Mouse (Mus musculus): Measurements from ENCODE around the gene Epha1. TPM values are rescaled to one million over a fixed set of nuclear protein-coding genes. Genes with fewer than 3 reads are reported as not detected.

The Epha1 gene
- polyA plus RNA-seq (2012; rRNA removed) = 20.6 and 21.2 TPM in 2 replicates

DNA sequence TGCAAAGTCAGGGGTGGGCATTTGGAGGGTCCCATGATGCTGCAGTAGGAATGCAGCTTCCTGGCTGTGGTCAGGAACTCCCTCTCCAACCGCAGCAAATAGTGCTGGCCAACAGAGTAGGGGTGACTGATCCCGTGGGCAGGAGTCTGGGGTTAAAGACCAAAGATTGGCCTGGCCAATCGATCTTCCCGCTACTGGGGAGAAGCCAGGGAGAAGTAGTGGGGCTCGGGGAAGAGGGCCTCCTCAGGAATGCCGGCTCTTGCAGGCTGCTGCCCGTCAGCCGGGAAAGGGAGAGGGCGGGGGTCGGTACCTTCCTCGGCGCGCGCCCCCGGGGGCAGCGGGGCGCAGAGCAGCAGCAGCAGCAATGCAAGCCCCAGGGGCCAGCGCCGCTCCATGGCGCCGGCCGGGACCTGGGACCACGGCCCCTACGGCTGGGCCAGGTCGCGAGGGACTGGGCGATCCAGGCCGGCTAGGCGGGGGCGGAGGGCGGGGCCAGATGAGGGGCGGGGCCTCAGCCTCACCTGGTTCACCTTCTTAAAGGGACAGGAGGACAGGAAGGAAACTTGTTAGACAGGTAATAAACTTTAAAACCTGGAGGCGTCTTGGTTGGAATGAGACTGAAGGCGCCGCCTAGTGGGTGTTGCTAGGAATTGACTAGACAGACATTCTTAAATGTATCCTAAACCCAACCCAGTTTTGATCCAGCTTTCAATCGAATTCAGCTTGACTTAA lies at the start of gene Epha1:
TSS of gene Epha1 (minus strand) at position 453 of the 732 bp plus-strand sequence.
- DNase-seq (ENCODE audit: low read depth) = peak; percentile 55

DNA sequence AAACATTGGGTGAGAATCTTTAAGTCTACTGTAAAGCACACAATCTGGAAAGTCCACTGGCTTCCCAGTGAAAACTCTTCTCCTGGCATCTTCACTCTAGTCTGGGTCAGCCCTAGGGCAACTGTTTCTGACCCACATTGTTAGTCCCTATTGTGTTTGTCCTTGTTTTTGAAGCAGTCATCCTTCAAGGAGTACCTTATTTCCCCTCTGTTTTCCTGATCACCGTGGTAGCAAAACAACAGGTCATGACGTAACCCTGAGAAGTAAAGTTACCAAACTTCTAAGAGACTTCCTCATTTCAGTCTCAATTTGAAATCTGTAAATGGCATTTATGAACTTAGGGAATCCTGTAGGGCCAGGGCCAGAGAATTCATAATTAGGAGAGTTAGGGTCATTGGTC lies 48.4 kb upstream of the Epha1 start:
- no peak for DNase-seq (ENCODE audit: low read depth)

DNA sequence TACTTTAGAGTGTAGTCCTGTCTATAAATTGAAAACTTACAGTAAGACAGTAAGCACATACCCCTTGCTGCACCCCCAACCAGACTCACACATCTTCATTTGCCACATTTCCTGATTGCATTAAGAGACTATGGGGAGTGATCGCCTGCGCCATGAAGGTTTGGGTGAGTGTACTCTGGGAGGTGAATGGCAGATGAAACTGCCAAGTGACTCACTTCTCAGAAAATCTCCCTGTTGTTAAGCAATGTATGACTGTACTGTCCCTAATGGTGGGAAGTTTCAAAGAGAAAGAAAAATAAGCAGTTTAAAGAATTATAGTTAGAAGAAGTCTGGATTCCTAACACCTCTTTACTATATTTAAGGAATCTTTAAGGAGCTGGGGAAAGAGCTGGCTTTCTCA lies 46.4 kb upstream of the Epha1 start:
- no peak for DNase-seq (ENCODE audit: low read depth)

DNA sequence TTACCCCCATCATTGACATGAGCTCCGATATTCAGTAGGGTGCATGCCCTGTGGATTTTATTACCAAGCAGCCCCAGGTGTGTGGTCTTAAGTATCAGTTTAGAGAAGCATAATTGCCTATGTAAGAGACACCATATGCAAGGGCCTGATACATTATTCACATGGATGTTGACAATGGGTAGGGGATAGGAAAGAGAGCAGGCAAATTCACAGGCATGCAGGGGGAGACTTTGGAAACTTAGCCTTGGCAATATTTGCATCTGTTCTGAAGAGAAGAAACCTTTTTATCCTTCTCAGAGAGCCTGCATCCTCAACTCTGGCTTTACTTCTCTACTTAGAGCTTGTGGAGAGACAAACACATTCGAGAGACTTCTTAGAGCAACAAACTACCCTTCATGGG lies 32.1 kb upstream of the Epha1 start, which contains the start of gene Tas2r135:
TSS of gene Tas2r135 (plus strand) at position 301 of the 400 bp plus-strand sequence.
- DNase-seq (ENCODE audit: low read depth) = no peak

DNA sequence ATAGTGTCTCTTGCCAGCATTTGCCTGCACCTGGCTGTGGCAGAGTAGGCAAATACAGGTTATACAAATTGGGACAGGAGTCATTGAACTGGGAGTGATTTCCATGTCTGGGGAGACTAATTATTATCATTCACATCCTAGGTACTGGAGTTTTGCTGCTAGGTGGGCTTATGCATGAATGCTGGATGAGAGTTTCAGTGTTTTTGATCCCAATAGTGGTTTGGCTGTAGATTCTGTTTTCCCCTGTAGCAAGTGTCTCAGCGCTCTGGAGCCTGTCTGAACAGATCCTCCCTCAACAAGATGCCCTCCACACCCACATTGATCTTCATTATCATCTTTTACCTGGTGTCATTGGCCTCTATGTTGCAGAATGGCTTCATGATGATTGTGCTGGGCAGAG lies 26.9 kb upstream of the Epha1 start, which contains the start of gene Tas2r143:
TSS of gene Tas2r143 (plus strand) at position 301 of the 400 bp plus-strand sequence.
- no peak for DNase-seq (ENCODE audit: low read depth)

DNA sequence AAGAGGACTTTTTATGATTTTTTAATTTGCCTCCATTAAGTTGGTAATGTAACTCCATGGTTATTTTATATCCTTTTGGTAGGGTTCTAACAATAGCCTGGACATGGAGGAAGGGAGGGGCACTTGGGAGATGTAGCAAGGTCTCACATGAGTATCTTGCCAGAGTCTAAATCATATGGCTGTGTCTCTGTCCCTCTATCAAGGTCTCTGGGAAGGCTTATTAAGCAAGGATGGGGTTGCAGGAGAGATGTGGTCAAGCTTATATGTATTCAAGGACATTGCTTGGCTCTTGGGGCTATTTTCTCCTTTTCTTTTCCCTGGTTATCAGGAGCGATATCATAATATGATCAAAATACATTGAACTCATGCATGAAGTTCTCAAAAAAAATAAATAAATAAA lies 25.9 kb upstream of the Epha1 start:
- no peak for DNase-seq (ENCODE audit: low read depth)

DNA sequence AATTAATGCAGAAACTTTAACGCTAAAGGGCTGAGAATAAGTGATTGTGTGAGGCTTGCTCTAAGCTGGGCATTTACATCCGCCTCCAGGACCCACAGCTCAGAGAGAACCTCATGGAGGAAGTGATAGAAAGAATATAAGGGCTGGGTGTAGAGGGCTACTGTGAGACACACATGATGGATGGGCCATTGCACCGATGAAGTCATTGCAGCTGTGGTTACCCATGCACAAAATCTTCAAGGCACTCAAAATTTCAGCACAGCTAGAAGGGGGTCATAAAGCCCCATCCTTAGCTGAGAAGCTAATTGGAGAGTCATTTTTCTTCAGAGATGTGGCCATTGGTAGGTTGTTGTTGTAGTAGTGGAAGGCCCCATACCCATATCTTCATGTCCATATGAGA lies 25.2 kb upstream of the Epha1 start:
- DNase-seq (ENCODE audit: low read depth) = no peak

DNA sequence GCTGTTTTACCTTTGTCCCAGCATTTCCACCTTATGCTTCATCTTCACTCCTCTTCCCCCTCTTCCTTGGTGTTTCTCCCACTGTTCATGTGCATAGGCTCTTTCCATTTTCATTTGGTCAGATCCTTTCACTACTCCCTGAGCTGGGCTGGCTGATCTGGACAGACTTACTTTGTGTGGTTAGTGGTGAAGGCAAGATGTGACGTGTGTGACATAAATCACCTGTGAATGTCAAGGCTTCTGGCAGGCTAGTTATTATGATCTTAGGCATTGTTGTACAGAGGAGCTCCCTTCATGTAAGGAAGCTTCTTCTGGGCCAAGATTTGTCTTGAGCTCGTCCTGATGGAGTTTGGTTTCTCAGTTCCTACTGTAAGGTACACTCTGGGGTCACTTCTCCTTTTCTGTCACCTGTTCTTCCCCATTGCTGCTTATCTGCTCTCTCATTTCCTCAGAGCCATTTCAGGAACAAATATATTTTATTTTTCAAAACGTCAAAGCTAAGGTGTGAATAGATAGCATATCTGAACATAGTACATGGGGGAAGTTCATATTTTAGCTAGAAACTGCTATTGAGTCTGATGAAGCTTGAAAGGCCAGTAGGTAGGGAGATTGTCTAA lies 24.1 kb upstream of the Epha1 start:
- no peak for DNase-seq (ENCODE audit: low read depth)

DNA sequence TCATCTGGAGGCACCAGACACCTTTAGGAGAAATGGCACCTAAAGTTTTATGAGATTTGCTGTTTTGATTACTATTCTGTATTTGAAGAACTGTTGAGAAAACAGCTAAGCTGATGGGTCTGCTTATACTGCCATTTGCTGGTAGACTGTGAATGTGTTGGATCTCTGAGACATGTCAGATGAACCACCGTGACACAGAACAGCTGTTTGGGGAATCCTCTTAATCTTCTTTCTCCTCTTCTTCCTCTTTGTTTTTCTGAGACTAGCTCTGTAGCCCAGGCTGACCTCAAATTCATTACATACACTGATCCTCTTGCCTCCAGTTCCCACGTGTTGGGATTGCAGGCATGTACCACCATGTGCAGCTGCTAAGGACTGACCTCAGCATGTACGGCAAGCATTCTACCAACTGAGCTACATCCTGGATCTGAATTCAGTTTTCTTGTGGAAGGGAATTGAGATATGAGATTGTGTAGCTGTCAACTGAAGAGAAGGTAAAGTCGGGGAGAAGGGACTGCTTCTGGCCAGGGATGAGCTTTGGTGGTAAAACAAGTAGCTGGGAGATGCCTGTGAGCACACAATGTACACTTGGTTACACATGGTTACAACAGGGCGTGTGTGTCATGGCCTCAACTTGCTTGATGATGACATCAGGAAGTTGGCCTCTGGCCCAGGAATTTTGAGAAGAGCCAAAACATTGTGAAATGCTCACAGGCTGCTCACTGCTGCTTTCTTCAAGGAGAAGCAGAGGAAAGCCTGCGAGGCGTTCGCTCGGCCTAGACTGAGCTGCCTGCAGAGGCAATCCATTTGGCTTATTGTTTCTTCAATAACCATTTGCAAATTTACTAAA lies 23.1 kb upstream of the Epha1 start:
- peak; percentile 100 for DNase-seq (ENCODE audit: low read depth)

DNA sequence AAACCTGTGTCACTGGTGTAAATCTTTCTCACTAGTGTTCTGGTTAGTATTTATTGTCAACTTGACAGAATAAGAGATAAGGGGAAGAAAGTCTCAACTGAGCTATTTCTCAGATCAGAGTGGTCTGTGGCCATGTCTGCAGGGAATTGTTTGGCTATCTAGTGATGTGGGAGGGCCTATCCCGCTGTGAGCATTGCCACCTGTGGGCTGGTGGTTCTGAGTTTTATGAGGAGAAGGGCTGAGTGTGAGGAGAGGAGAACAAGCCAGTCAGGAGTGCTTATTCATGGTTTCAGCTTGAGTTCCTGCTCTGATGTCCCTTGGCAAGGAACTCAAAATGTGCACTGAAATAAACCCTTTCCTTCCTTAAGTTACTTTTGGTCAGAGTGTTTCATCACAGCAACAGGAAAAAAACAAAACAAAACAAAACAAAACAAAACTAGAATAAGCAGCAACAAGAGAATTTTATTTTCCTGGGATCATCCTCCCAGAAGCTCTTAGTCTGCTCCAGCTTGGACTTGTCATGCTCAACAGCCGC lies 18.8 kb upstream of the Epha1 start:
- no peak for DNase-seq (ENCODE audit: low read depth)

DNA sequence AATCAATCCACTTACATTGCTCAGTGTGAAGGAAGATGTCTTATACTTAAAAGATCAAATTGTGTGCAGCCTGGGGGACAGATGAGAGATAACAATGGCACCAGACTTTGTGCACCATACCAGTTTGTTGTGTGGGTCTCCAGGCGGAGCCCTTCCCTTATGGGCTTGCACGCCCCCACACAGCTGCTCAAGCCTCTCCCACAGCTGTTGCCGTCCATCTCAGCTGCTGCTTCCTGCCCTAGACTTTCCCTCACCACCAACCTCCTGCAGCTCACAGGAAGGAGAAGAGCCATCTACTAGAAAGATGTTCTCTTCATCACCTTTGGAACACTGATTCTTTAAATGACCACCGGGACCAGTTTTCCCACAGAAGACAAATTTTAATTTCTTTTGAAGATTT lies 12.6 kb upstream of the Epha1 start:
- no peak for DNase-seq (ENCODE audit: low read depth)

DNA sequence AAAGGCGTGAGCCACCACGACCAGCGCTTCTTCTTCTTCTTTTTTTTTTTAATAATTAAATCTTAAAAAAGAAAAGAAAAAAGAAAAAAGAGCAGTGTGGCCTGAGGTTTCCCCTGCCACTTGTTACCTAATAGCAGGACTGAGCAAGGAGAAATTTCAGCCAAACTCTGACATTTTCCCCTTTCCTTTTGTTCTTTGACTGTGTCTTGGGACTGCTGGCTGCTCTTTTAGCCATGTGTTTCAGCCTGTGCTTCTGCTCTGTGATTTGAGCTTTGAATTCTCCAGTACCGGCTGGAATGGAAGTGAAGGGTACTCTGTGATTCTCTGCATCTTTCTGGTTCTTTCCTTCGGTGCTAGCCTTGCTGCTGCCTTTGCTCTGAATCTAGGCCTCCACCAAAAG lies 10.3 kb upstream of the Epha1 start:
- no peak for DNase-seq (ENCODE audit: low read depth)

DNA sequence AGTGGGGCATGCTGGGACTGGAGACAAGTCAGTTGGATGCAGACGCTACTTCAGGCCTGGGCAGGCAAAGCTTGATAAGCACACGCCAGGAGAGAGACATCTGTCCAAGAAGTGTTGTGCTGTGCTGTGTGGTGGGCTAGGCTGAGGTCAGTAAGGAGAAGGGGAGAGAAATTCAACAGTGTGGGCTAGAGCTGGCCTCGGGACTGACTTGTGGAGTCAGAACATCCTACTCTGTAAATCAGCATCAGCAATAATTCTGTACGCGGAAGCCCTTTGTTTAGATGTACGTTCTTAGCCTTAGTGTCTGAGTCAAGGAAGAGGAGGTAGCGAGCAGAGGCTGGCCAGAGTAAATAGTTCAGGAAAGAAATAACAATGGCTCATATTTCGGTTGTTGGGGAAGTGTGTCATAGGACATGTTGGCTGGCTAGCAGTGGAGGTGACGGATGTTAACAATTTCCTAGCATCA lies 8.9 kb upstream of the Epha1 start:
- DNase-seq (ENCODE audit: low read depth) = no peak

DNA sequence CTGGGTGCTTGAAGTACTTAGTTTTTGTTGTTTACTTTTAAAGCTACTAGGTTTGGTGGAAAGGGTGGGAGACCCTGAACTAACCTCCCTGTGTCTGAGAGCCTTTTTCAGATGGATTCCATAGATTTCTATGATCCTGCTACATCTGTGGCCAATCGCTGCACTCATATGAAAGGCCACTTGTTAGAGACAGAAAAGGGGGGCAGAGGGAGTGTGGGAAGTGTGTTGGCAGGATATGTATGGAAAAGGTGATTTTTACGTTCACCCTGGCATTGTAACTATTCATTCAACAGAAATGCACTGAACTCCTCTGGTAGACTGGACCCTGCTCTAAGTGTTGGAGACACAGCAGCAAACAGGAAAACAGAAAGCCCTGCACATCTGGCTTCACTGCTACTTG lies 8.2 kb upstream of the Epha1 start:
- no peak for DNase-seq (ENCODE audit: low read depth)

DNA sequence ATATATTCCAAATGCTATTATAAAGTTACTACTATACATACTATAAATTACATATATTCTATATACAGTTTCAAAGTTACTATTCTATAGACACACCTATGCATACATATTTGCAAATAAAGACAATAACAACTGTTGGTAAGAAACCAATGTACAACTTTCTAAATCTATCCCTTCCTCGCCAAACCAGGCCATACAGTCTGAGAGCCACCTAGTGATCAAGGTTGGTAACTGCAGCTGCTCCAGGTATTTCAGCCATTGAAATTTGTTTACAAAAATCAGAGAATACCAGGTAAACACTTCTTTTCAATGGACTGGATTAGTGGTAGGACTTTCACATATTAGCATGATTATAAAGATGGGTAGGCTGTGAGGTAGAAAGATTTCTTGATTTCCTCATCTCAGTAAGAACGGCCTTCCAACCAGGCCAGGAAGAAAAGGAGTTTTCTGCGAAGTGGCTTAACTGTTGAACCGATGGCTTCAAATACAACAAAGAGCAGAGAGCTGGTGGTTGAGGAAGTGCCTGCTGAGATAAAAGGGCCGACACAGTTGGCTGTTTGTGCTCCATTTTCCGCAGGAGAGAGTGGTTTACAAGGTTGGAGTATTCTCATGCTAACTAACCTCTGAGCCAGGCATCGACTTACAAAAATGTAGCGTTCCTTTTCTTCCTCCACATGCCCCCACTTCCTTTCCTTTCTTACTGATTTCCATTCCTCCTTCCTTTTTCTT lies 7.5 kb upstream of the Epha1 start:
- DNase-seq (ENCODE audit: low read depth) = no peak

DNA sequence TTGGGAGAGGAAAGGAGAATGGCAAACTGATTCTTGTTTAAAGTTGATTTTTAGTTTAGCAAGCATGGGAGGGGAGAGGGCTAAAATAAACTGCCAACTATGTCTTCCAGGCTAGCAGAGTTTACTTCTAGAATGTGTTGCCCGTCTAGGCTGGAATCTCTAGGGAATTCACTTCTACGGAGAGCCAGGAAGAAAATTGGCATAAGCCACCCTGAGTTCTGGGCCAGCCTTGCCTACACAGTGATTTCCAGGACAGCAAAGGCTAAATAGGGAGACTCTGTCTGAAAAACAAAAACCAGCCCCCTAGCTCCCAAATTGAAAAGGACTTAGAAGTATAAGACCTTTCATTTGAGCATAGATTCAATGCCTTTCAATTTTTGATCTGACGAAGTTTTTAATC lies 6.5 kb upstream of the Epha1 start:
- DNase-seq (ENCODE audit: low read depth) = no peak

DNA sequence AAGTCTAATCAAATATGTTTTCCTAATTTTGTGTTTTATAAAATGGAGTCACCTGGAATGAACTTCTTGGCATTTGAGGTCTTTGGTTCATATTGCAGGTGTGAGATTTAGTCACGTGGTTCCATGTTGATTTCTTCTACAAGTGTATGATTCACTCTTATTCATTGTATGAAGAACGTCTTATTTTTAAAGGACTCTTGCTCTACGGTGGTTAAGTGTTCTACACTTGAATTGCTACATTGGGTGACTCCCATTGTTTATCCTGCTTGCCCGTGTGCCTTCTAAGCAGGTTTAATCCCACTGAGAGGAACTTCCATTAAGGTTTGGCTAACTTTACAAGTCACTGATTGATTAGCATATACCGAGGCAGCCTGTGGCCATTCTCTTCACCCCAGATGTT lies 4.2 kb upstream of the Epha1 start:
- no peak for DNase-seq (ENCODE audit: low read depth)

DNA sequence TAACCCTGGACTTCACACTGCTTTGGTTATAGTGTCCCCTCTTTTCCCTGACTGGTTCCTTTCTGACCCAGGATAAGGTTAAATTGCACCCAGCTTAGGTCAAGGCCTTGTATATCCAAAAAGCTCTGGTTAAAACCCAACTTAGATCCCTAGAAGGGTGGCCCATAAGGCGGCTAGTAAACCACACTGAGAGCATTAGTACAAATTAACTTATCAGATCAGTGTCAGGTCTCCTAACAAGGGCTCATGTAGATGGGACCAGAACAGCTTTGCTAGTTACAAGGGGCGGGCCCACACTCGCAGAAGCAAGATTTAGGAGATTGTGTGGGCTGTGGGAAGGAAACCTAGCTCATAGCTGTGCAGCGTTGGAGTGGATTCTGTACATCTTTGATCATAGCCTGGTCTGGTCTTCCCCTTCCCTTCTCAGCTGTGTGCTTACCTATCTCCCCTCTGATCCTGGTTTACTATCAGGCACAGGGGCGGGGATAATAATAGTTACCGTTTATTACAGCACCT lies 3.5 kb upstream of the Epha1 start:
- DNase-seq (ENCODE audit: low read depth) = no peak

DNA sequence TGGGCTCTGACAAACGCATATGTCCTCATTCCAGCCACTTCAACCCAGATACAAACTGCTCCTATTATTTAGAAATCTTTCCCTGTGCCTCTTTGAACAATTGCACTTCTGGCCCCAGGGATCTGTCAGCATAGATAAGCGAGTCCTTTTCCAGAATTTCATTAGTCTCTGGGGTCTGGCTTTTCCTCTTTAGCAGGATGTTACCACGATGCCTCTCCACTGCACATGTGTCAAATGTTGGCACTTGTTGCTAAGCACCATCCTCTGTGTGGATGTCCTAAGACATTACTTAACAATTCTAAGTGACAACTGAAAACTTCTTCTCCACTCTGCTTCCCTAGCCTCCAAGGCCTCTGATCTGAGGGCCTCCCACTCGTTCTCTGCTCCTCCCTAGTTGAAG lies 2.9 kb upstream of the Epha1 start:
- no peak for DNase-seq (ENCODE audit: low read depth)

DNA sequence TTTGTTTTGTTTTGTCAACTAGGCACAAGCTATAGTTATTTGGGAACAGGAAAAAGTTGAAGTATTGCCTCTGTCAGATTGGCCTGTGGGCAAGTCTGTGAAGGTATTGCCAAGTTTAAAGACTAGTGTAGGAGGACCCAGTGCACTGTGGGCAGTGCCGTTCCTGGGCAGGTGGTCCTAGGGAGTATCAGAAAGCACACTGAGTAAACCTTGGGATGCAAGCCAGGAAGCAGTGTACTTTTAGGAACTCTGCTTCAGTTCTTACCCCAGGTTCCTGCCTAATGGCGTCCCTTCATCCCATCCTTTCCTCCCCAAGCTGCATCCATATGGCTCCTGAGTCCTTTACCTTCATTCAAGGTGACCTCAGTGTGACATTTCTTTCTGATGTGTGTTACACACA lies 2.1 kb upstream of the Epha1 start:
- no peak for DNase-seq (ENCODE audit: low read depth)

DNA sequence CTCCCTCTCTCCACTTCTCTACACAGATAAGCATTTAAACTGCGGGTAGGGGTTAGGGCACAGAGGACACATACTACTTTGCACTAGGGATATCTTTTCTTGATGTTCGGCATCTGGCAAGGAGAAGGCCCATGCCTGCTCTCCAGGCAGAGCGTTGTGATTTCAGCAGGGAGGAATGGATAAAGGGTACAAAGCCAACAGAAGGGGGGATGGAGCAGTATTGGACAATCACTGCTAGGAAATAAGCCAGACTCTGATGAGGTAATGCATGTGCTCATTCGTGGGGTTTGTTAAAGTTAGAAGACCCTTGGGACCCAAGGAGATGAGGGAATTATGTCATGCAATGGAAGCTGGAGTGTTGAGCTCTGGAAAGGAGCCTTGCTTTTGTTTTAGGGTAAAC lies 1.6 kb upstream of the Epha1 start:
- no peak for DNase-seq (ENCODE audit: low read depth)

All from gonadal fat pad, adult 2 months (tissue).